Mouse (Mus musculus): ENCODE results near the gene Sva.

Sva gene

DNA sequence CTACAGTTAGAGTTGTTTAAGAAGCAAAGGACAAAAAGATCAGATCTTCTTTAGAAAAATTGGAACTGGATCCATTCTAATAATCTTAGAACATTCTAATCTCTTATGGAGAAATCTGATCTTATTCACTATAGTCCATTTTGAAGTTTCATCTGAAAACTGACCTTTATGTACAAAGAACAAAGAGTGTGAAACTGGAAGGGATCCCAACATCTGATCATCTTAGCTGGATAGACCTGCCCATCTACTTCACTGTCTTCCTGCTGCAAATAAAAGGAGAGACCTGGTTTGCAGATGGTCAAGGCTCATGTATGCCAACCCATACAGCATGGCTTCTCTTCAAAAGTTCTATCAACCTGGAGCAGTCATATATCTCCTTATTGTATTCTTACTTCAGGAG, at the start of gene Sva:
Sva (plus strand) TSS at position 301 of the 400 bp plus-strand sequence.
- in situ Hi-C loops (cut with MboI, MseI), result no loop called here
